Comparison of ENCODE assay signal across 8 mouse cellular contexts in genomic region chr7:128460865-128461228, GRCm38 (mm10). TPM values are rescaled to one million over a fixed set of nuclear protein-coding genes. Genes with fewer than 3 reads are reported as not detected.
DNase-seq lines count a peak whose midpoint lies in the region; ATAC-seq and TF ChIP-seq lines count a peak whose summit lies in the region.

No protein-coding gene starts in this region.

- no peaks in the 10 kb centered on the region for H3K9me3 ChIP-seq in heart, embryonic 13.5 days
- H3K9me3 ChIP-seq in heart, embryonic 16.5 days (replicated peaks; ENCODE audit: control insufficient read depth, low read length): no peaks in the 10 kb centered on the region
- no peaks in the 10 kb centered on the region for H3K9me3 ChIP-seq in liver, postnatal 0 days (ENCODE audit: low read length)

- peak overlapping the region; percentile 93 for H3K4me2 ChIP-seq in heart, embryonic 13.5 days
- H3K4me2 ChIP-seq in heart, embryonic 16.5 days (ENCODE audit: low read depth, low read length): peak overlapping the region; percentile 78
- peak overlapping the region; percentile 96 for H3K4me2 ChIP-seq in liver, postnatal 0 days (ENCODE audit: low read depth, low read length)

- H3K4me1 ChIP-seq in heart, embryonic 13.5 days: peaks cover 30% of the 10 kb centered on the region
- peaks cover 17% of the 10 kb centered on the region for H3K4me1 ChIP-seq in heart, embryonic 16.5 days (ENCODE audit: control insufficient read depth, insufficient read depth, low read length)
- peaks cover 20% of the 10 kb centered on the region for H3K4me1 ChIP-seq in liver, postnatal 0 days (ENCODE audit: insufficient read depth)

- DNase-seq in heart, postnatal 10 days: no peak
- DNase-seq in thymus, postnatal 0 days (ENCODE audit: low spot score): peak; percentile 44
- no peak for DNase-seq in thymus, postnatal 14 days
- DNase-seq in liver, postnatal 0 days: no peak
- DNase-seq in urinary bladder, postnatal 10 days (ENCODE audit: low spot score): no peak

- intact Hi-C loops in heart, postnatal 10 days (cut with DNase I): no loop called here

- TF ChIP-seq EP300 in liver, postnatal 0 days (IDR thresholded peaks at IDR 0.05; ENCODE audit: low read depth): no peak

- peak overlapping the region; percentile 97 for H3K27ac ChIP-seq in heart, embryonic 13.5 days (replicated peaks)
- H3K27ac ChIP-seq in heart, embryonic 16.5 days (ENCODE audit: low read length): peak overlapping the region; percentile 98
- H3K27ac ChIP-seq in liver, postnatal 0 days (ENCODE audit: low read depth): peak overlapping the region; percentile 92

- no peak for TF ChIP-seq CTCF in liver, postnatal 0 days (IDR thresholded peaks at IDR 0.05; ENCODE audit: low read depth)

- H3K36me3 ChIP-seq in heart, embryonic 13.5 days: no peaks in the 10 kb centered on the region
- no peaks in the 10 kb centered on the region for H3K36me3 ChIP-seq in heart, embryonic 16.5 days (ENCODE audit: control insufficient read depth, insufficient read depth)
- no peaks in the 10 kb centered on the region for H3K36me3 ChIP-seq in liver, postnatal 0 days (replicated peaks; ENCODE audit: insufficient read depth, low read length)

- no peaks in the 10 kb centered on the region for H3K27me3 ChIP-seq in heart, embryonic 13.5 days (replicated peaks)
- no peaks in the 10 kb centered on the region for H3K27me3 ChIP-seq in heart, embryonic 16.5 days (ENCODE audit: control insufficient read depth, insufficient read depth, low read length)
- no peaks in the 10 kb centered on the region for H3K27me3 ChIP-seq in liver, postnatal 0 days (ENCODE audit: insufficient read depth, low read length)

- peak overlapping the region; percentile 97 for H3K9ac ChIP-seq in heart, embryonic 13.5 days
- H3K9ac ChIP-seq in heart, embryonic 16.5 days (ENCODE audit: low read length): peak overlapping the region; percentile 97
- H3K9ac ChIP-seq in liver, postnatal 0 days (replicated peaks): peak overlapping the region; percentile 90

- WGBS in heart, embryonic 13.5 days: 0% methylated on average over 22 of the region's 23 CpGs
- WGBS in heart, embryonic 16.5 days: 1% methylated on average over 22 of the region's 23 CpGs
- WGBS in liver, postnatal 0 days (ENCODE audit: insufficient replicate concordance): 0% methylated on average over 20 of the region's 23 CpGs

- peak overlapping the region; percentile 96 for H3K4me3 ChIP-seq in heart, embryonic 13.5 days
- H3K4me3 ChIP-seq in heart, embryonic 16.5 days (ENCODE audit: low read length): peak overlapping the region; percentile 91
- H3K4me3 ChIP-seq in liver, postnatal 0 days (ENCODE audit: low read depth, low read length): peak overlapping the region; percentile 92

- ATAC-seq in heart, embryonic 13.5 days (ENCODE audit: extremely low read depth, insufficient number of reproducible peaks, low FRiP score, low TSS enrichment): peak; percentile 7
- no peak; the same call in 1 of the 2 replicates for ATAC-seq in heart, embryonic 16.5 days (replicated peaks; ENCODE audit: extremely low read depth, insufficient read depth, low FRiP score)
- peak; percentile 3; the same call in 1 of the 2 replicates for ATAC-seq in liver, postnatal 0 days
- no peak for ATAC-seq in granulocyte monocyte progenitor cell, adult 5-6 weeks (replicated peaks; ENCODE audit: poor library complexity, severe bottlenecking)

RNA-seq across cellular contexts. Expression of gene Tial1, which starts 0.7 kb away (rescaled TPM):
- polyA plus RNA-seq in heart, embryonic 13.5 days (2015; fragmentation: Nextera tagmentation; extraction: Ambion mirVana): 16.4 and 17.9 TPM in 2 replicates
- total RNA-seq in heart, postnatal 10 days (2021): 10 to 100 TPM; 52.5 to 54.6 TPM
- 26.9 and 27.6 TPM in 2 replicates for polyA plus RNA-seq in thymus, postnatal 0 days (2015; fragmentation: Nextera tagmentation; extraction: Ambion mirVana)
- 16.5 and 16.6 TPM in 2 replicates for polyA plus RNA-seq in heart, embryonic 16.5 days (2015; fragmentation: Nextera tagmentation; extraction: Ambion mirVana)
- polyA plus RNA-seq in liver, postnatal 0 days (2015; fragmentation: Nextera tagmentation; extraction: Ambion mirVana): 10.2 and 11.5 TPM in 2 replicates
- total RNA-seq in granulocyte monocyte progenitor cell, adult 5-6 weeks (2014; fragmentation: Nextera tagmentation): 157 TPM in 2 replicates
- 66.7 and 68.0 TPM in 2 replicates for total RNA-seq in granulocyte monocyte progenitor cell, adult 5-6 weeks (2017)

RNA-seq across cellular contexts. Expression of gene Rgs10, which starts 42.3 kb away (rescaled TPM):
- polyA plus RNA-seq in heart, embryonic 13.5 days (2015; fragmentation: Nextera tagmentation; extraction: Ambion mirVana): 12.3 and 13.0 TPM in 2 replicates
- total RNA-seq in heart, postnatal 10 days (2021): 10 to 100 TPM; 10.7 to 10.9 TPM
- polyA plus RNA-seq in thymus, postnatal 0 days (2015; fragmentation: Nextera tagmentation; extraction: Ambion mirVana): 243 and 265 TPM in 2 replicates
- 10.1 and 11.6 TPM in 2 replicates for polyA plus RNA-seq in heart, embryonic 16.5 days (2015; fragmentation: Nextera tagmentation; extraction: Ambion mirVana)
- 31.7 and 32.3 TPM in 2 replicates for polyA plus RNA-seq in liver, postnatal 0 days (2015; fragmentation: Nextera tagmentation; extraction: Ambion mirVana)
- total RNA-seq in granulocyte monocyte progenitor cell, adult 5-6 weeks (2014; fragmentation: Nextera tagmentation): 89.9 and 96.4 TPM in 2 replicates
- 36.1 and 66.2 TPM in 2 replicates for total RNA-seq in granulocyte monocyte progenitor cell, adult 5-6 weeks (2017)

Comparison
In these comparisons a context has a peak if more than half of its experiments do, and no peak if none do; other contexts are left out.
1. ATAC-seq: peak in heart, embryonic 13.5 days (single experiment) and liver, postnatal 0 days (single experiment); none in heart, embryonic 16.5 days (single experiment) and granulocyte monocyte progenitor cell, adult 5-6 weeks (single experiment).
2. Peak in every context shown above with its lines, with median percentiles within 50 percentile points of each other: H3K27ac ChIP-seq, H3K4me2 ChIP-seq, H3K4me3 ChIP-seq and H3K9ac ChIP-seq.